Mouse (Mus musculus) brain, adult 2 months (tissue): ENCODE results near the gene Tspan2.

ENCODE experiments used
- DNase-seq: peaks from one replicate; pipeline ENCODE4 v3.0.0; 2011; ENCODE audit warnings: low read depth, low spot score

Gene Tspan2

GRCm38 (mm10) chr3:102734313-102735030 lies at the start of gene Tspan2:
Tspan2 (plus strand) TSS chr3:102734529.
- DNase-seq = peak; percentile 61

DNA sequence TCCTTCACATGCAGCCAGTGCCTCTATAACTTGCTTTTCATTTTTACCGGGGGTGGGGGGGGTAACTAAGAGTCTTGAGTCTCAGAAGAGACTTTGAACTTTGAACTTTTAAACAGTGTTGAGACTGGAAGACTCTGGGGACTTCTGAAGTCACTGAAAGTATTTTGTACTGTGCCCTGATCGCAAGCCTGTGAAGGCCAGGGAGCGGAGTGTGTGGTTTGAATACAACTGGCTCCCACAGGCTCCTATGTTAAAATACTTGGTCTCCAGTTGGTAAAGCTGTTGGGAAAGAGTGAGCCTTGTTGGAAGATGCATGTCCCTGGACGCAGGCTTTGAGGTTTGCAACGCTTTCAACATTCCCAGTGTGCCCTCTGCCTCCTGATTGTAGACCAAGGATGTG lies 47.5 kb upstream of the Tspan2 start:
- DNase-seq = no peak

DNA sequence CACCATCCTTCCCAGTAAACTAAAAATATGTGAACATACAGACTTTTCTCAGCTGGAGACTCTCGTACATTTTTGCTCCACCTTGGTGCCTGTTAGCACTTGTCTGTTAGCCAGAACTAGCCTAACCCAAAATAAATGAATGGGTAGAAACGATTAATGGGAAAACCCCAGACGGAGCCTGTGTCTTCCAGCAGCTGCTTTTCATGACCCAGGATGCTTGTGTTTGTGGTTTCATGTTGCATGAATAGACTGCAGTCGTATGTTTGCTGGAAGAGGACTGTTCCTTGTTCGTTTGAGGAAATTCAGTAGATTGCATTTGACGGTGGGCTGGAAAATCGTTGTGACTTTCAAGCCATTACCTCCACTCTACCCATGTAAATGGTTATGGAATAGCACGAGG lies 46.5 kb upstream of the Tspan2 start:
- DNase-seq = no peak

- peak; percentile 89 for DNase-seq
Measured at GRCm38 (mm10) chr3:102691802-102692484, 42.4 kb upstream of the Tspan2 start.

DNA sequence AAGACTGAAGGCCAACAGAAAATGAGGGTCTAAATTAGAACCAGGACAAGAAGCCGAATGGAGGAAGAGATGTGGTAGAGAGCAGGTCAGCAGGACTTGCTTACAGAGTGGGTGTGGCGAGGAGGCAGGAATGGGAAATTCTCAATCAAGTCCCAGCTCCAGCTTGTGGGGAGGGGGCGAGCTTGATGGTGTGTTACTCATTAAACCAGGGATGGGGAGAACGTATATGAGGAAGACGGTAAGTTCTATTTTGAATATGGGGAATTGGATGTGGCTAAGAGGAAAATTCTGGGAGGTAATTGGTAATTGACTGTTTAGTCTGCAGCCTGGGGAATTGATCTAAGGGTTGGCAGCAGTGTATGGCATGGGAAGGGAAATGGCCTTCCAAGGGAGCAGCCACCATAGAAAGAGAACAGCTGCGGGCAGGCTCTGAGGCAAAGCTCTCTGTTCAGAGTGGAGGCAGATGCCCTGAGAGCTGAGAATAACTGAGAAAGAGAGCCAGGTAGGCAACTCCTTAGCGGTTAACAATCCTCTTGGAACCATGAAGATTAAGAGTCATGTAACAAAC lies 41.5 kb upstream of the Tspan2 start:
- DNase-seq = no peak

- peak; percentile 64 for DNase-seq
Measured at GRCm38 (mm10) chr3:102698127-102698526, 36.2 kb upstream of the Tspan2 start.

DNA sequence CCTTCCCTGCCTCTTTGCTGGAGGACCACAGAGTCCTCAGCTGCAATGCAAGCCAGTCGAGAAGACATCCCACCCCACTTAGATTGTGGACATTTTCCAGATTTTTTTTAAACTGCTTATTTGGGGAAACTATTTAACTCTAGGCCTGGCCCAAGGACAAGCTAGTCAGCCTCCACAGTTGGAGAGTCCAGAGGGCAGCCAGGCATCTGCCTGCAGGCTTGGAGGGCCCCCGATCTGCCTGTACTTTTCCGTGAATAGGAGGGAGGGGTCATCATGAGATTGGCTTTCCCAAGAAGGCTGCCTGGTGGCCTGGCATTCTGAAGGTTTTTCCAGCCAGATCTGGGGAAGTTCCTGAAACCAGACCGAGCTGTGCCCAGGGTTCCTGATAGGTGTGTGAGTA lies 33.0 kb upstream of the Tspan2 start:
- no peak for DNase-seq

GRCm38 (mm10) chr3:102701902-102702544 lies 32.3 kb upstream of the Tspan2 start:
- DNase-seq = peak; percentile 79

- DNase-seq = peak; percentile 59
Measured at GRCm38 (mm10) chr3:102704001-102704401, 30.3 kb upstream of the Tspan2 start.

- DNase-seq = peak; percentile 92
Measured at GRCm38 (mm10) chr3:102708599-102708998, 25.7 kb upstream of the Tspan2 start.

DNA sequence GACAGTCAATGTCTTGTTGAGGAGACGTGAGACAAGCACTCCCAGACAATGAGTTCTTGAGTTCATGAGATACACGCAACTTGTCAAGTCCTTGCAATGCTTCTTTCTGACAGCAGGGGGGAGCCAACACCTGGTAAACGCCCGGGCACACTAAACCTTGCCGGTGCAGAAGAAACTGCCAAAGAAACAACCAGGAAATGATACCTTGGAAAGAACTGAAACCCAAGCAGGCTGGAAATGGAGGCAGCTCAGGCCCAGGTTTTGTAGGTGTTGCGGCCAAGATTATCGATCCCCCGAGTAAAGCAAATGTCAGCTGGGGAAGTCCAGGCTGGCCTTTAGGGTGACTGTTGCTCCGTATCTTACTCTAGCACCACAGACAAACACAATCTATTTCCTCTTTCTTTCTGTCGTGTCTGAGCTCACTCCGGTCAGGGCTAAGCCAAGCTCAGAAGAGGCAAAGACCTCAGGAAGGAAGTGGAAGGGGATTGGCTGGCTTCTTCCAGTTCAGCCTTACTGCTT lies 19.2 kb upstream of the Tspan2 start:
- peak; percentile 91 for DNase-seq

- no peak for DNase-seq
Measured at GRCm38 (mm10) chr3:102715839-102716238, 18.5 kb upstream of the Tspan2 start.

DNA sequence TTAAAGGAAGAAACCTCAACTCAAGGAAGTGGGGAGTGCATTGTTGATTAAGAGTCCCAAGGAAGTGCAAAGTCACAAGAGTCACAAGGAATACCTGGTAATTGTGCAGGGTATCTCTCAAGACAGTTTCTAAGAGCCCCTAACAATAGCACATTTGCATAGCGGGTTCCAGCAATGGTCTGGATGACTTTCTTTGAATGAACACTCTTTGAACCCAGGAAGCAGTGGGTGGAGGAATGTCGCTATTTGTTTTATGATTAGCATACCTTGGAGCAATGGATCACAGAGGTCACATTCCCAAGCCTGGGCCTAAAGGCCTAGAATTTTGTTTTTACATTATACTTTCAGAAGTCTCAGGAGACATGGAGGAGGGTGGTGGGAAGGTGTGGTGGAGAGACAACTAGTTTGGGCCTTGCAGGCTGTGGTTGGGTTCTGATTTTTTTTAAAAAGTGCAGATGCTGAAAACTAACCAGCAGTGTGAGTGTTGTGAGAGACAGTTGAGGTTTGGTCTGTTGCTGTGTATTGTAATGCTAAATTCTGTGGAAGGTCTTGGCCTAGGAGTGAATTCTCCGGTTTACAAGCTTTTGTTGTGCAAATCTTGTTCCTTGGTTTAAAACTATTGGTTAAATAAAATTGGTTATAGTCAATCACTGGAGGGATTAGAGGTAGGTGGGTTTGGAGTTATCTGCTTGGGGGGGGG lies 16.6 kb upstream of the Tspan2 start:
- no peak for DNase-seq

DNA sequence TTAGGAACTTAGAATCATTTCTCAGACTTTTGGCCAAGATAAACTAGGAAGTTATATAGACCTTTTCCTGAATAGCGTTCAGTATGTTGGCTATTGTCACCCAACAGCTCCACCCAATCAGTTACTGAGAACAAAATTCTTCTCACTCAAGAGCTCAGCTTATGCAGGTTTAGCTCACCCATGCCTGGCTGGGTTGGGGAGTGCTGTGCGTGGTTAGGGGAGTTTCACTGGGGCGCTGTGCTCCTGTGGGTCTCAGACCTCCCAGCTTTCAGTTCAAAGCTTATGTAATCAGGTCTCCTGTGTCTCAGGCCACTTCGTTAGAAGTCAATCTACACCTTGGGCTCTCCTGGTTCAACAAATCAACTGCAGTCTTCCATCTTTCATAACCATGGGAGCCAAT lies 11.2 kb upstream of the Tspan2 start:
- DNase-seq = no peak

DNA sequence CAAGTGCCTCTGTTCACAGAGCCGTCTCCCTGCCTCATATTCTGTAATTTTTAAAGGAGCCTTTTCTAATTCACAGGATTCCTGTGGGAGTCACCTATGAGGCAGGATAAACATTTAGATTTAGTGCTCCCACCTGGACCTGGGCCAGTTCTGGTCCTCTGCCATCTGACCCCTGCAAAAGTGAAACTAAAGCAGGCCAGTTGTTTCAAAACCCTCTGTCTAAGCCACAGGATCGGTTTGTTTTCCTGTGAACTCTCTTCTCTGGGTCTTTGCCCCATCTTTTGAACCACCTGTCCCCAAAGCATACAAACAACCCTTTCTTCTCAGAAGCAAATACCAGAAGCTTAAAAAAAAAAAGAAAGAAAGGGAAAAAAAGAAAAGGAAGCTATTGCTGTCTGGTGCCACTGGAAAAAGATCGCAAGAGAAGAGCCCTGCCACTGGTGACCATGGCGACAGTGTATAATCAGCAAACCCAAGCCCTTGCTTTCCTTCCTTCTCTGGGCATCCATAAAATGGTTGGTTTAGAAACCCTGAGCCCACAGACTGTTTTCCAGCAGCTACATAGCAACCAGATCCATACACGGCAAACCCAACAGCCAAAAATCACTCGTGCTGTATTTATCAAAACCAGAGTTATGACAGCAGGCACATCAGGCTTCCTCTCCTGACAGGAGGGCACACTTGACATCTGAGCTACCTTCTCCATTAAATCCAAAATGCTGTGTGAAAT lies 10.3 kb upstream of the Tspan2 start:
- no peak for DNase-seq

DNA sequence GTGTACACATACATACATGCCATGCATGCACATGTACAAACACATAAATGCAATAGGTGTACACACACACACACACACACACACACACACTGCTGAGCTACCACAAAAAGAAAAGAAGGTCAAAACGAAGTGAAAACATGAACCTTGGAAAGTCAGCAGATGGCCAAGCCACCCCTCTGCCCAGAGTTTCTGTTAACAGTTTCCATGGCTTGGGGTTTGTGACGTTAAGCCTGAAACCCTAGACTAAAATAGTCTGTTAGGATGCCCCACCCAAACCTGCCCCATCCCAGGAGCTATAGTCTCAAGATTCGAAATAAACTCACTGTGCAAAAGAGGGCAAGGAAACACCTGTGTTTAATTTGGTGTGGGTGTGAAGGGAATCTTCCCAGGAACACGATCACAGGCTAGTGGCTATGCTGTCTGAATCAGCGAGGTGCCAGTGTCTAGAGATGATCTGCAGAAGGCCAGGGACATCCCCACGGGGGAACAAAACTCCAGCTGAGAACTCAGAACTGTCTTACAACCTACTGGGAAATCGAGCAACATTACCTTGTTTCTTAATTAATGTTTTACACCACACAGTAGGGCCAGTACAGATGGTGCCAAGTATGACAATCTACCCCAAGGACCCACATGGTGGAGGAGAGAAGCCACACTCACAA lies 9.4 kb upstream of the Tspan2 start:
- no peak for DNase-seq

- no peak for DNase-seq
Measured at GRCm38 (mm10) chr3:102729416-102729815, 4.9 kb upstream of the Tspan2 start.

DNA sequence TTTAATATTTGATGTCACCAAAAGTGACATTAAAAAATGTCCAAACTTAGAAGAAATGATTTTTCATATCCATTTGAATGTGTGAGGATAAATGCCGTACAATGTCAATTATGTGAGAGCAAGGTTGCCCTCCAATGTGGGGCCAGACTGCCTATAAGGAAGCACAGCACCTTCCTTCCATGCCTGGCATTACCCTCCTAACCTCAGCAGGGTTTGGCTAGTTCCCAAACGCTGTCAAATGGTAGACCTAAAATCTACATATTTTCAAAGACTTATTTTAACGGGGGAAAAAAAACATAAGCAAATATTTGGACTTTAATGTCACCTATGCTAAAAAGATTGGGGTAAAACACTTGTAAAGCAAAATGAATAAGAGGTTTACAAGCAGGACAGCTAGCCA lies 3.2 kb upstream of the Tspan2 start:
- no peak for DNase-seq

DNA sequence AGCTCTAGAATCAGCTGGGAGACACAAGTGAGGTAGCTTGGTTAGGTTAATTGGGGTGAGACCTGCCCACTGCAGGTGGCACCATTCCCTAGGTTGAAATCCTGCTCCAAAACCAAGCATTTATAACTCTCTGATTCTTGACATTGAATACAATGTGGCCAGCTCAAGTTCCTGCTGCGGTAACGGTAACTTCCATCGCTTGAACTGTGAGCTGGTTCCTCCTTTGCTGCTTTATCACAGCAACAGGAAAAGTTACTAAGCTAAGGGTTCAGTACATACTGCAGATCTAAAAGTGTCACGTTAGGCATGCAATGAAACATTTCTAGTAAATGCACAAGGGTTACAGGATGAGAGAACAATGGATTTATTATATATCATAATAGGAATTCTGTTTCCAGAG lies 1.7 kb upstream of the Tspan2 start:
- no peak for DNase-seq

- DNase-seq = no peak
Measured at GRCm38 (mm10) chr3:102733050-102733449, 1.3 kb upstream of the Tspan2 start.
